Mouse (Mus musculus) activated CD4-positive, CD25-positive, alpha-beta regulatory T cell, adult 4 months (primary cell): ENCODE measurements at regions not wholly inside any gene's neighbourhood (a gene's known extent, or its start where the extent isn't known, plus 50 kb on each side); places are given as distances from the start of the nearest gene placed in this dataset.

ENCODE experiments used
- ATAC-seq: one replicate; pipeline ENCODE4 v1.8.0; 2017

GRCm38 (mm10) chr5:75248279-75248678, 96.2 kb downstream of the Pdgfra start:
- no peak for ATAC-seq

GRCm38 (mm10) chr5:75249671-75250070, 97.6 kb downstream of the Pdgfra start:
- no peak for ATAC-seq

- ATAC-seq: no peak
Measured at GRCm38 (mm10) chr5:75253349-75253748, 101.3 kb downstream of the Pdgfra start.

- no peak for ATAC-seq
Measured at GRCm38 (mm10) chr5:75253830-75254229, 101.7 kb downstream of the Pdgfra start.

GRCm38 (mm10) chr5:75256186-75256585, 104.1 kb downstream of the Pdgfra start:
- no peak for ATAC-seq

- ATAC-seq: no peak
Measured at GRCm38 (mm10) chr5:75257067-75257466, 105.0 kb downstream of the Pdgfra start.

- ATAC-seq: no peak
Measured at GRCm38 (mm10) chr5:75260247-75260646, 108.2 kb downstream of the Pdgfra start.

- no peak for ATAC-seq
Measured at GRCm38 (mm10) chr5:75266111-75266676, 114.1 kb downstream of the Pdgfra start.

- ATAC-seq: no peak
Measured at GRCm38 (mm10) chr5:75266871-75267270, 114.8 kb downstream of the Pdgfra start.

GRCm38 (mm10) chr5:75267766-75268165, 115.7 kb downstream of the Pdgfra start:
- no peak for ATAC-seq

GRCm38 (mm10) chr5:75278041-75278440, 125.9 kb downstream of the Pdgfra start:
- ATAC-seq: no peak

- no peak for ATAC-seq
Measured at GRCm38 (mm10) chr5:75279561-75280171, 127.6 kb downstream of the Pdgfra start.

GRCm38 (mm10) chr5:75280698-75281097, 128.6 kb downstream of the Pdgfra start:
- ATAC-seq: no peak

- no peak for ATAC-seq
Measured at GRCm38 (mm10) chr5:75281510-75281909, 129.4 kb downstream of the Pdgfra start.

GRCm38 (mm10) chr5:75282617-75283016, 130.5 kb downstream of the Pdgfra start:
- no peak for ATAC-seq

- no peak for ATAC-seq
Measured at GRCm38 (mm10) chr5:75283841-75284240, 131.7 kb downstream of the Pdgfra start.

GRCm38 (mm10) chr5:75285950-75286349, 133.9 kb downstream of the Pdgfra start:
- no peak for ATAC-seq

GRCm38 (mm10) chr5:75295676-75296075, 143.6 kb downstream of the Pdgfra start:
- ATAC-seq: no peak

- ATAC-seq: peak; percentile 74
Measured at GRCm38 (mm10) chr5:75312897-75313296, 160.8 kb downstream of the Pdgfra start.

- ATAC-seq: peak; percentile 59
Measured at GRCm38 (mm10) chr5:75315956-75316355, 163.9 kb downstream of the Pdgfra start.

GRCm38 (mm10) chr5:75320536-75320935, 168.4 kb downstream of the Pdgfra start:
- ATAC-seq: no peak

- ATAC-seq: no peak
Measured at GRCm38 (mm10) chr5:75334050-75334449, 182.0 kb downstream of the Pdgfra start.

GRCm38 (mm10) chr5:75336454-75336853, 184.4 kb downstream of the Pdgfra start:
- no peak for ATAC-seq

GRCm38 (mm10) chr5:75338439-75338838, 186.3 kb downstream of the Pdgfra start:
- ATAC-seq: no peak

- ATAC-seq: no peak
Measured at GRCm38 (mm10) chr5:75342599-75342998, 190.5 kb downstream of the Pdgfra start.
